Mouse (Mus musculus) olfactory bulb, adult 2 months (tissue): ENCODE data around the gene Specc1l.

Experiments
- CTCF ChIP-seq: fragments of 200-500 bp; IDR thresholded peaks from 2 replicates; pipeline ENCODE4 v1.5.1; 2012; ENCODE audit warnings: low read depth, mild to moderate bottlenecking, low read length, moderate library complexity; ENCODE audit not compliant: insufficient read depth
- POLR2A ChIP-seq: fragments of 200-500 bp; IDR thresholded peaks from 2 replicates; pipeline ENCODE4 v1.6.1; 2012; ENCODE audit warnings: mild to moderate bottlenecking, low read depth, low read length, moderate library complexity; ENCODE audit not compliant: insufficient read depth

GRCm38 (mm10) chr10:75197817-75198216 is 14.1 kb upstream of the Specc1l start:
- TF ChIP-seq CTCF (no peak), POLR2A (no peak)
